Mouse (Mus musculus): ENCODE measurements around the gene Nhlrc4. TPM values are rescaled to one million over a fixed set of nuclear protein-coding genes. Genes with fewer than 3 reads are reported as not detected.

Gene Nhlrc4
- polyA plus RNA-seq, 1 experiment = 0.46 TPM

- H3K36me3 ChIP-seq (ENCODE audit: control insufficient read depth, insufficient read depth) = peaks cover 3% of the 10 kb centered on the region
Observed at GRCm38 (mm10) chr17:25961566-25961965, 16.8 kb upstream of the Nhlrc4 start.

GRCm38 (mm10) chr17:25959630-25960467, 15.1 kb upstream of the Nhlrc4 start:
- Histone ChIP-seq H3K4me3 (ENCODE audit: insufficient read depth, poor library complexity, severe bottlenecking) (no peak overlapping the region), H3K79me2 (ENCODE audit: control insufficient read depth, insufficient read depth) (no peaks in the 10 kb centered on the region), H3K27me3 (ENCODE audit: control insufficient read depth, insufficient read depth, insufficient read length) (no peaks in the 10 kb centered on the region), H3K36me3 (ENCODE audit: control insufficient read depth, insufficient read depth) (no peaks in the 10 kb centered on the region), H3ac (ENCODE audit: control insufficient read depth, insufficient read length, low read depth) (no peak overlapping the region), H3K79me3 (ENCODE audit: low read depth) (no peaks in the 10 kb centered on the region)
- no peak for TF ChIP-seq CTCF (IDR thresholded peaks at IDR 0.05; ENCODE audit: control insufficient read depth, insufficient read depth, insufficient read length)
- TF ChIP-seq MAX (IDR thresholded peaks at IDR 0.05) = no peak
- no peak for TF ChIP-seq MYOG (IDR thresholded peaks at IDR 0.05; ENCODE audit: control insufficient read depth, extremely low read depth, insufficient read length)
- no peak for TF ChIP-seq MYOD1 (IDR thresholded peaks at IDR 0.05; ENCODE audit: control insufficient read depth, insufficient read length, low read depth)

More at GRCm38 (mm10) chr17:25961566-25961965, 16.8 kb upstream of the Nhlrc4 start:
- no peak overlapping the region for H3ac ChIP-seq (ENCODE audit: control insufficient read depth, insufficient read length, low read depth)
- no peak overlapping the region for H3K4me3 ChIP-seq (ENCODE audit: insufficient read depth, poor library complexity, severe bottlenecking)
- H3K79me2 ChIP-seq (ENCODE audit: control insufficient read depth, insufficient read depth) = peaks cover 3% of the 10 kb centered on the region
- no peaks in the 10 kb centered on the region for H3K27me3 ChIP-seq (ENCODE audit: control insufficient read depth, insufficient read depth, insufficient read length)
- no peaks in the 10 kb centered on the region for H3K79me3 ChIP-seq (ENCODE audit: low read depth)
- no peak for TF ChIP-seq FOSL1 (IDR thresholded peaks at IDR 0.05; ENCODE audit: insufficient read depth, low read length, poor library complexity, severe bottlenecking)
- no peak for TF ChIP-seq MYOD1 (IDR thresholded peaks at IDR 0.05; ENCODE audit: control insufficient read depth, insufficient read length, low read depth)
- no peak for TF ChIP-seq CEBPB (IDR thresholded peaks at IDR 0.05; ENCODE audit: low read depth)
- TF ChIP-seq CTCF (IDR thresholded peaks at IDR 0.05; ENCODE audit: control insufficient read depth, insufficient read depth, insufficient read length) = no peak
- TF ChIP-seq MYOG (IDR thresholded peaks at IDR 0.05; ENCODE audit: control insufficient read depth, extremely low read depth, insufficient read length) = no peak
- TF ChIP-seq USF1 (IDR thresholded peaks at IDR 0.05; ENCODE audit: low read depth) = no peak
- no peak for TF ChIP-seq MAX (IDR thresholded peaks at IDR 0.05)

- H3K27me3 ChIP-seq (ENCODE audit: control insufficient read depth, insufficient read depth, insufficient read length) = no peaks in the 10 kb centered on the region
- no peaks in the 10 kb centered on the region for H3K36me3 ChIP-seq (ENCODE audit: control insufficient read depth, insufficient read depth)
- no peak overlapping the region for H3ac ChIP-seq (ENCODE audit: control insufficient read depth, insufficient read length, low read depth)
- H3K79me3 ChIP-seq (ENCODE audit: low read depth) = no peaks in the 10 kb centered on the region
- no peak overlapping the region for H3K4me3 ChIP-seq (ENCODE audit: insufficient read depth, poor library complexity, severe bottlenecking)
- TF ChIP-seq USF1 (IDR thresholded peaks at IDR 0.05; ENCODE audit: low read depth) = no peak
- TF ChIP-seq CTCF (IDR thresholded peaks at IDR 0.05; ENCODE audit: control insufficient read depth, insufficient read depth, insufficient read length) = no peak
- TF ChIP-seq FOSL1 (IDR thresholded peaks at IDR 0.05; ENCODE audit: insufficient read depth, low read length, poor library complexity, severe bottlenecking) = no peak
- no peak for TF ChIP-seq MAX (IDR thresholded peaks at IDR 0.05)
- TF ChIP-seq CEBPB (IDR thresholded peaks at IDR 0.05; ENCODE audit: low read depth) = no peak
- TF ChIP-seq MYOD1 (IDR thresholded peaks at IDR 0.05; ENCODE audit: control insufficient read depth, insufficient read length, low read depth) = no peak
- TF ChIP-seq MYOG (IDR thresholded peaks at IDR 0.05; ENCODE audit: control insufficient read depth, extremely low read depth, insufficient read length) = no peak
- H3K79me2 ChIP-seq (ENCODE audit: control insufficient read depth, insufficient read depth) = no peaks in the 10 kb centered on the region
Observed at GRCm38 (mm10) chr17:25958771-25959494, 14.2 kb upstream of the Nhlrc4 start.

GRCm38 (mm10) chr17:25957586-25958051, 12.9 kb upstream of the Nhlrc4 start:
- H3K79me3 ChIP-seq (ENCODE audit: low read depth) = no peaks in the 10 kb centered on the region
- peaks cover 10% of the 10 kb centered on the region for H3K27me3 ChIP-seq (ENCODE audit: control insufficient read depth, insufficient read depth, insufficient read length)
- TF ChIP-seq CEBPB (IDR thresholded peaks at IDR 0.05; ENCODE audit: low read depth) = no peak
- TF ChIP-seq CTCF (IDR thresholded peaks at IDR 0.05; ENCODE audit: control insufficient read depth, insufficient read depth, insufficient read length) = no peak
- TF ChIP-seq MYOG (IDR thresholded peaks at IDR 0.05; ENCODE audit: control insufficient read depth, extremely low read depth, insufficient read length) = no peak
- no peak for TF ChIP-seq USF1 (IDR thresholded peaks at IDR 0.05; ENCODE audit: low read depth)
- H3K4me3 ChIP-seq (ENCODE audit: insufficient read depth, poor library complexity, severe bottlenecking) = no peak overlapping the region
- no peaks in the 10 kb centered on the region for H3K36me3 ChIP-seq (ENCODE audit: control insufficient read depth, insufficient read depth)
- H3ac ChIP-seq (ENCODE audit: control insufficient read depth, insufficient read length, low read depth) = no peak overlapping the region
- no peaks in the 10 kb centered on the region for H3K79me2 ChIP-seq (ENCODE audit: control insufficient read depth, insufficient read depth)

- Histone ChIP-seq H3K36me3 (ENCODE audit: control insufficient read depth, insufficient read depth) (no peaks in the 10 kb centered on the region), H3K79me3 (ENCODE audit: low read depth) (no peaks in the 10 kb centered on the region)
Observed at GRCm38 (mm10) chr17:25956631-25957030, 11.9 kb upstream of the Nhlrc4 start.

More at GRCm38 (mm10) chr17:25956631-25957030, 11.9 kb upstream of the Nhlrc4 start:
- Histone ChIP-seq H3K4me3 (ENCODE audit: insufficient read depth, poor library complexity, severe bottlenecking) (no peak overlapping the region), H3K79me2 (ENCODE audit: control insufficient read depth, insufficient read depth) (no peaks in the 10 kb centered on the region), H3K27me3 (ENCODE audit: control insufficient read depth, insufficient read depth, insufficient read length) (peaks cover 20% of the 10 kb centered on the region), H3ac (ENCODE audit: control insufficient read depth, insufficient read length, low read depth) (no peak overlapping the region)
- TF ChIP-seq CEBPB (IDR thresholded peaks at IDR 0.05; ENCODE audit: low read depth) = no peak
- TF ChIP-seq MYOG (IDR thresholded peaks at IDR 0.05; ENCODE audit: control insufficient read depth, extremely low read depth, insufficient read length) = no peak
- no peak for TF ChIP-seq FOSL1 (IDR thresholded peaks at IDR 0.05; ENCODE audit: insufficient read depth, low read length, poor library complexity, severe bottlenecking)
- no peak for TF ChIP-seq MYOD1 (IDR thresholded peaks at IDR 0.05; ENCODE audit: control insufficient read depth, insufficient read length, low read depth)
- TF ChIP-seq MAX (IDR thresholded peaks at IDR 0.05) = no peak
- TF ChIP-seq USF1 (IDR thresholded peaks at IDR 0.05; ENCODE audit: low read depth) = no peak
- TF ChIP-seq CTCF (IDR thresholded peaks at IDR 0.05; ENCODE audit: control insufficient read depth, insufficient read depth, insufficient read length) = no peak
